Mouse (Mus musculus): ENCODE results near the gene Nhsl2. TPM values are rescaled to one million over a fixed set of nuclear protein-coding genes. Genes with fewer than 3 reads are reported as not detected.

Gene Nhsl2
- total and polyA plus RNA-seq, 2 experiments from 2014 or later = 4.0 to 15.8 TPM

DNA sequence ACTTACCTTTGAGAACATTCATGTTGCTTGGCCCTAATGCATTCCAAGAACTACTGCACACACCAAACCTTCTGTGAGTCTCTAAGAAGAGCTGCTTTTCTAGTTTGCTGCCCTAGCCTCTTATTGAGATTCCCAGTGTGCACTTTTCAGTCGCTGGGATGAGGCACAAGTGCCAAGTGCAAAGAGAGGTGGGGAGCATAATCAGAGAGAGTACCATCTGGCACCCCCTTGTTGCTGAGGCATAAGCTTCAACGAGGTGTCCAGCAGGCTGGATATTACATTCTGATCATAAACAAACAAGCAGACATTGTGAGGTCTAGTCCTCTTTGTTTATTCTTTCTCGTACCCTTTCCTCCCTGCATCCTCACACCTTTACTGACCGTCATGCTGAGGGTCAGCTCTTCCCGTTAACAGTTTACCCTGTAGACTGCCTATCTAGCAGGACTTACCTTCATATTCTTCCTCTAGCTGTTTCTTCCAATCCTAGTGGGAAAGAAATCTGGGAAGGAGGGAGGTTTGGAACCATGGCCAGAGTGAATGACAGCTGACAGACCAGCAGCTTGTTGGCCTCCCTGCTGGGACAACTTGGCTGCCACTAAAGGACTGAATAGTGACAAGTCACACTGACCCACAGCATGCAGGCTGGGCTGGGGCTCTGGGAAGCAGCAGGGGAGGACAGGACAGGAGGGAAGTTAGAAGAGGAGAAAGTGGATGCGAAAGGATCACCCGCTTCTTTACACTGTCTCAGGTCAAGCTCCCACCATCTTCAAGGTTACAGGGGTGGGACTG lies 2.6 kb downstream of the Nhsl2 start:
- H3K4me1 ChIP-seq (ENCODE audit: insufficient read depth) = no peaks in the 10 kb centered on the region
- H3K9me3 ChIP-seq (ENCODE audit: low read length) = no peaks in the 10 kb centered on the region
- H3K36me3 ChIP-seq (ENCODE audit: insufficient read depth) = no peaks in the 10 kb centered on the region
- H3K4me3 ChIP-seq (ENCODE audit: low read depth, low read length) = no peak overlapping the region
- H3K4me2 ChIP-seq (ENCODE audit: low read depth) = no peak overlapping the region
- ATAC-seq (no peak), DNase-seq (no peak)
- H3K27ac ChIP-seq (ENCODE audit: low read depth, low read length) = no peak overlapping the region
- no peak for TF ChIP-seq CTCF (IDR thresholded peaks at IDR 0.05; ENCODE audit: low read depth)
- no peaks in the 10 kb centered on the region; the same call in 1 of the 2 replicates for H3K27me3 ChIP-seq (ENCODE audit: insufficient read depth, low read length)
- 49% methylated on average over 7 of the region's 7 CpGs for WGBS
- no peak overlapping the region for H3K9ac ChIP-seq

DNA sequence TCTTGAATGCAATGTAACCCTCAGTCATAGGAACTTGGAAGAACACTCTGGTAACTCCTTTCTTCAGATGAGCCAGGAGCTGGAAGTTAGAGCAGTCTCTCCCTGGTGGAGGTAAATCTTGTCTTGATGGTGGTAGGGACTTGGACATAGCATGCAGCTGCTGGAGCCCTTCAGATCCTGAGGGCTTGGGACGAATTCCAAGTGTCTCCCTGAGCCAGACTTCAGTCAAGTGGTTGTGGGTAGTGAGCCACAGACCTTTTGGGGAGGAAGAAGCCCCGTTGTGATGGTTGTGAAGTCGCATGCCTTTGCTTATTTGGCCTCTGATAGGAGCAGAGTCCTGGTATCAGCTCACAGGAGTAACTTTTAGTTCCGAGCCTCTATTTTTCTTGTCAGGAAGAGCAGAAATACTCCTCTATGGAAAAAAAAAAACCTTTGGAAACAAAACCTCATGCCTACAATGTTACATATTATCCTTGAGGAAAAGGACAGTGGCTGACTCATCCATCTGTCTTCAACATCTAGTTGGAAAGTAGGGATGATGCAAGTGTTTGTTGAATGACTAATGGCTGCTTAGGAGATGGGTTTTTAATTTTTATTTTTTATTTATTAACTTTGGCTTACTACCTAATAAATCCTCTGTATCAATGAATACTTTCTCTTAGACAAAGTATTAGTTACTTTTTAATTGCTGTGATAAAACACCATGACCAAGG lies 14.6 kb downstream of the Nhsl2 start:
- 69% methylated on average over 4 of the region's 4 CpGs for WGBS
- no peaks in the 10 kb centered on the region for H3K4me1 ChIP-seq (ENCODE audit: insufficient read depth)
- no peak overlapping the region for H3K4me2 ChIP-seq (ENCODE audit: low read depth)
- no peak overlapping the region for H3K9ac ChIP-seq
- DNase-seq = no peak
- no peak for TF ChIP-seq CTCF (IDR thresholded peaks at IDR 0.05; ENCODE audit: low read depth)
- no peaks in the 10 kb centered on the region for H3K36me3 ChIP-seq (ENCODE audit: insufficient read depth)
- H3K27ac ChIP-seq (ENCODE audit: low read depth, low read length) = no peak overlapping the region
- H3K4me3 ChIP-seq (ENCODE audit: low read depth, low read length) = no peak overlapping the region
- ATAC-seq = no peak
- H3K9me3 ChIP-seq (ENCODE audit: low read length) = no peaks in the 10 kb centered on the region
- no peaks in the 10 kb centered on the region for H3K27me3 ChIP-seq (ENCODE audit: insufficient read depth, low read length)

- H3K27me3 ChIP-seq (ENCODE audit: insufficient read depth, low read length) = no peaks in the 10 kb centered on the region
These were observed 15.6 kb downstream of the Nhsl2 start for GRCm38 (mm10) chrX:101864788-101865187.

DNA sequence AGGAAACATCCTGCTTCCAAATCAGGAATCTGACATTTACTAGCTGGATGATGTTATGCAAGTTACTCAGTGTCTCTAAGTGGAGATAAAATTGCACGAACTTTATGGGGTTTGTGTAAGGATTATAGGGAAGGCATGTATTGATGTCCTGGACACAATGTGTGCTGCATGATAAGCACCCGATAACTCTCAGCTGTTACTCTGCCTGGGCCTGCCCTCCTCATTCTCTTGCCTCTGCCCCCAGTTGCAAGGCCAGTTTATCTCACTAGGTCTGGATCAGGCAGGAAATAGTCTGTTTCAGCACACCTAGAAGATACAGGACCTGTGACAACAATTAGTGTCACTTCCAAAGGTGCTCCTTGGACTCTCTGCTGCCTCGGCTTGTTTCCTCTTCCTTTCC lies 25.0 kb downstream of the Nhsl2 start:
- TF ChIP-seq CTCF (IDR thresholded peaks at IDR 0.05; ENCODE audit: low read depth) = no peak
- Histone ChIP-seq H3K4me1 (ENCODE audit: insufficient read depth) (no peaks in the 10 kb centered on the region), H3K36me3 (ENCODE audit: insufficient read depth) (no peaks in the 10 kb centered on the region), H3K4me2 (ENCODE audit: low read depth) (no peak overlapping the region), H3K9me3 (ENCODE audit: low read length) (no peaks in the 10 kb centered on the region), H3K9ac (no peak overlapping the region), H3K27me3 (ENCODE audit: insufficient read depth, low read length) (no peaks in the 10 kb centered on the region), H3K27ac (ENCODE audit: low read depth, low read length) (no peak overlapping the region), H3K4me3 (ENCODE audit: low read depth, low read length) (no peak overlapping the region)
- ATAC-seq (no peak), DNase-seq (no peak)
- 73% methylated on average over 3 of the region's 3 CpGs for WGBS

More at GRCm38 (mm10) chrX:101864788-101865187, 15.6 kb downstream of the Nhsl2 start:
- no peaks in the 10 kb centered on the region for H3K36me3 ChIP-seq (ENCODE audit: insufficient read depth)
- H3K27ac ChIP-seq (ENCODE audit: low read depth, low read length) = no peak overlapping the region
- H3K9ac ChIP-seq = no peak overlapping the region
- H3K4me2 ChIP-seq (ENCODE audit: low read depth) = no peak overlapping the region
- DNase-seq (no peak), ATAC-seq (no peak)
- H3K4me1 ChIP-seq (ENCODE audit: insufficient read depth) = no peaks in the 10 kb centered on the region
- no peak overlapping the region for H3K4me3 ChIP-seq (ENCODE audit: low read depth, low read length)
- WGBS = 52% methylated on average over 5 of the region's 5 CpGs
- H3K9me3 ChIP-seq (ENCODE audit: low read length) = no peaks in the 10 kb centered on the region
- no peak for TF ChIP-seq CTCF (IDR thresholded peaks at IDR 0.05; ENCODE audit: low read depth)

DNA sequence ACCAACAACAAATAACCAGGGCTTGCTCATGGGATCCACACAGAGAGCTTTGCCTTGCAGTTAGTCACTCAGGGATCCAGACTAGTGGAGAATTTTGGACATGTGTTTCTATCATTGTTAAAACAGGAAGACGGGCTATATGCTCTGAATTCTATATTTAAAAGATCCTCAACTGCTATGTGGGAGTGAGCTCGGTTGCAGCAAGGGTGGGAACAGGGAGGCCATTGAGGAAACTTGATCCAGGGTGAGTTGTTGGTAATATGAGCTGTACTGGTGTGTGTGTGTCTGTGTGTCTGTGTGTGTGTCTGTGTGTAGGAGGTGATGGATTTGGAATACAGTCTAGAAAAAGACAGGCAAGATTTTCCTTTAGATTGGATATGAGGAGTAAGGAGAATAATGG lies 25.7 kb downstream of the Nhsl2 start:
- Histone ChIP-seq H3K4me3 (ENCODE audit: low read depth, low read length) (no peak overlapping the region), H3K27ac (ENCODE audit: low read depth, low read length) (no peak overlapping the region), H3K36me3 (ENCODE audit: insufficient read depth) (no peaks in the 10 kb centered on the region), H3K27me3 (ENCODE audit: insufficient read depth, low read length) (no peaks in the 10 kb centered on the region), H3K4me1 (ENCODE audit: insufficient read depth) (no peaks in the 10 kb centered on the region), H3K9ac (no peak overlapping the region), H3K9me3 (ENCODE audit: low read length) (no peaks in the 10 kb centered on the region), H3K4me2 (ENCODE audit: low read depth) (no peak overlapping the region)
- no peak for TF ChIP-seq CTCF (IDR thresholded peaks at IDR 0.05; ENCODE audit: low read depth)
- DNase-seq = no peak
- ATAC-seq = no peak
- 65% methylated on average over 2 of the region's 2 CpGs for WGBS

DNA sequence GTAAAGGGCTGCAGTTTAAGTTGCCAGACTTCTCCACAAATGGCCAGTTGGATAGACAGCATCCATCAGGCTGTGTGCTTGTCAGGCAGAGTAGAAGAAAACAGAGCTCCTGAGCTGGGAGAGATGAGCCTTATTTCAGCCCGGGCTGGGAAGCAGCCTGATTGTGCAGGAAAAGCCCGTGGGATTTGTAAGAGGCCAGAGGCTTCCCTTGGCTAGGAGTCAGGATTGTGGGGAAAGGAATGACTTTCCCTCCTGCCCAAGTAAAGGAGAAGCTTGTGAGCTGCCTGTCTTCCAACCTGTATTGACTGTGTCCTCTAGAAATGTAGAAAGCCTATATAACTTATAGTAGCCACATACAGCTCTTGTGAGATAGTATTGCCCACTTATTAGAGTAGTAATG lies 27.0 kb downstream of the Nhsl2 start:
- Histone ChIP-seq H3K27me3 (ENCODE audit: insufficient read depth, low read length) (no peaks in the 10 kb centered on the region), H3K9me3 (ENCODE audit: low read length) (no peaks in the 10 kb centered on the region), H3K4me1 (ENCODE audit: insufficient read depth) (no peaks in the 10 kb centered on the region), H3K27ac (ENCODE audit: low read depth, low read length) (no peak overlapping the region), H3K4me2 (ENCODE audit: low read depth) (no peak overlapping the region), H3K4me3 (ENCODE audit: low read depth, low read length) (no peak overlapping the region), H3K9ac (no peak overlapping the region), H3K36me3 (ENCODE audit: insufficient read depth) (no peaks in the 10 kb centered on the region)
- ATAC-seq (no peak), DNase-seq (no peak)
- TF ChIP-seq CTCF (IDR thresholded peaks at IDR 0.05; ENCODE audit: low read depth) = no peak
- 69% methylated on average over 2 of the region's 2 CpGs for WGBS

- no peaks in the 10 kb centered on the region for H3K36me3 ChIP-seq (ENCODE audit: insufficient read depth)
- H3K27me3 ChIP-seq (ENCODE audit: insufficient read depth, low read length) = no peaks in the 10 kb centered on the region
- no peak overlapping the region for H3K4me2 ChIP-seq (ENCODE audit: low read depth)
- no peaks in the 10 kb centered on the region for H3K9me3 ChIP-seq (ENCODE audit: low read length)
- H3K27ac ChIP-seq (ENCODE audit: low read depth, low read length) = no peak overlapping the region
- 88% methylated on average over 4 of the region's 4 CpGs for WGBS
- no peak overlapping the region for H3K9ac ChIP-seq
- ATAC-seq = no peak
- H3K4me1 ChIP-seq (ENCODE audit: insufficient read depth) = no peaks in the 10 kb centered on the region
- TF ChIP-seq CTCF (IDR thresholded peaks at IDR 0.05; ENCODE audit: low read depth) = no peak
- no peak overlapping the region for H3K4me3 ChIP-seq (ENCODE audit: low read depth, low read length)
- DNase-seq = no peak
These were observed 28.7 kb downstream of the Nhsl2 start for GRCm38 (mm10) chrX:101877840-101878239.
